ENCODE assay signal across 7 mouse cellular contexts in the genomic region with DNA sequence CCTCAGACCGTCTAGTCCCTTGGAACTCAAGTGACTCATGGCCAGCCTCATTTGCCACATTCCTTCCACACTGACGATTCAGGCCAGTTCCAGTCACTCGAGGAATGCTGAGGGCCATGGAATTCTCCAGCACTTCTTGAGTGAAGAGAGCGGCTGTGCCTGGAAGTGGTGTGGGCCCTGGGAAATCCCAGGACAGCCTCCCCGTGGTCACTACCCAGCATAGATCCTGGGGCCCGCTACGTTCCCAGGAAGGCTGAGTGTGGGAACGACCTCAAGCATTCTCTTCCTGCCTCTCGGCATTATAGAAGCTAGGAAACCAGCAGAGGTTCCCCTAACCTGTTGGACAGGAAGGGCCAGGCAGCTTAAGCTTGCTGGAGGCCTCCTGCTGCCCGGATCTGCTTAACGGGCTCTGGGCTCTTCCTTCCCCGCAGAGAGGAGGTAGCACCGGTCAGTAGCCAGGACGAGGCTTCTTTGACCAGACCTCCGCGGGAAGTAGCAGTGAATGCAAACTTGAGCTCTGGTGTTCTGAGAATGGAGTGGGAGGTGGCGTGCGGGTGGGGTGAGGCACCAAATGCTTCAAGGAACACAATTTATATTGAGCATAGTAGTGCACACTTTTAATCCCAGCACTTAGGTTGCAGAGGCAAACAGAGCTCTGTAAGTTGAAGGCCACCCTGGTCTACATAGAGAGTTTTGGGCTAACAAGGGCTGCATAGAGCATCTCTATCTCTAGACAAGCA.
DNase-seq lines count a peak whose midpoint lies in the region; ATAC-seq lines count a peak whose summit lies in the region.

No protein-coding gene starts in this region.

- peaks cover 14% of the 10 kb centered on the region for H3K4me1 ChIP-seq in limb, embryonic 10.5 days
- H3K4me1 ChIP-seq in neural tube, embryonic 11.5 days (ENCODE audit: control insufficient read depth, insufficient read depth, low read length) = no peaks in the 10 kb centered on the region

- H3K36me3 ChIP-seq in limb, embryonic 10.5 days = no peaks in the 10 kb centered on the region
- H3K36me3 ChIP-seq in neural tube, embryonic 11.5 days (ENCODE audit: control insufficient read depth, insufficient read depth, low read length) = no peaks in the 10 kb centered on the region

- H3K27me3 ChIP-seq in limb, embryonic 10.5 days (ENCODE audit: low read depth, poor library complexity, severe bottlenecking) = no peaks in the 10 kb centered on the region
- H3K27me3 ChIP-seq in neural tube, embryonic 11.5 days (ENCODE audit: control insufficient read depth, insufficient read depth, low read length) = no peaks in the 10 kb centered on the region

- no peaks in the 10 kb centered on the region for H3K9me3 ChIP-seq in limb, embryonic 10.5 days (replicated peaks)
- no peaks in the 10 kb centered on the region for H3K9me3 ChIP-seq in neural tube, embryonic 11.5 days (ENCODE audit: control insufficient read depth, low read length)

- no peak overlapping the region for H3K4me2 ChIP-seq in neural tube, embryonic 11.5 days (ENCODE audit: low read depth)

- no peak overlapping the region for H3K4me3 ChIP-seq in limb, embryonic 10.5 days
- H3K4me3 ChIP-seq in neural tube, embryonic 11.5 days (ENCODE audit: low read depth, low read length) = no peak overlapping the region

- peak overlapping the region; percentile 70 for H3K27ac ChIP-seq in limb, embryonic 10.5 days
- H3K27ac ChIP-seq in neural tube, embryonic 11.5 days (ENCODE audit: low read depth, low read length) = no peak overlapping the region

- peak; percentile 42 for DNase-seq in urinary bladder, adult 2 months (ENCODE audit: low spot score)
- DNase-seq in urinary bladder, postnatal 10 days (ENCODE audit: low spot score) = no peak
- peak; percentile 21 for DNase-seq in forelimb bud, embryonic 11.5 days (ENCODE audit: low read depth, low spot score)
- DNase-seq in limb, embryonic 10.5 days (ENCODE audit: low spot score) = peak; percentile 40
- peak; percentile 21 for DNase-seq in neural tube, embryonic 11.5 days (ENCODE audit: low spot score)
- DNase-seq in thymus, postnatal 0 days (ENCODE audit: low spot score) = no peak
- no peak for DNase-seq in testis, postnatal 10 days (ENCODE audit: low spot score)

- no peak overlapping the region for H3K9ac ChIP-seq in neural tube, embryonic 11.5 days (ENCODE audit: low read length)

- ATAC-seq in neural tube, embryonic 11.5 days (ENCODE audit: insufficient read depth, low FRiP score, low TSS enrichment) = no peak

- WGBS in limb, embryonic 10.5 days = 20% methylated on average over 18 of the region's 18 CpGs
- 21% methylated on average over 18 of the region's 18 CpGs for WGBS in neural tube, embryonic 11.5 days

Comparison
In these comparisons a context has a peak if more than half of its experiments do, and no peak if none do; other contexts are left out.
1. DNase-seq: peak in urinary bladder, adult 2 months (single experiment), forelimb bud, embryonic 11.5 days (single experiment), limb, embryonic 10.5 days (single experiment) and neural tube, embryonic 11.5 days (single experiment); none in urinary bladder, postnatal 10 days (single experiment), thymus, postnatal 0 days (single experiment) and testis, postnatal 10 days (single experiment).